Mouse (Mus musculus) forebrain, embryonic 12.5 days (tissue): ENCODE measurements around the gene Ino80. TPM values are rescaled to one million over a fixed set of nuclear protein-coding genes. Genes with fewer than 3 reads are reported as not detected.

Experiments
- ATAC-seq: fragments of 200-750 bp; cut with Nextera tagmentation; 2 replicates; pipeline ENCODE4 v1.8.0; 2017; ENCODE audit warnings: moderate TSS enrichment; ENCODE audit not compliant: low FRiP score
- H3K27ac ChIP-seq: fragments of 300-500 bp; sonication (generic); 2 replicates; pipeline ENCODE4 v1.5.1; 2016; ENCODE audit warnings: mild to moderate bottlenecking
- H3K27me3 ChIP-seq: fragments of 300-500 bp; sonication (generic); 2 replicates; pipeline ENCODE4 v1.6.1; 2016; ENCODE audit warnings: mild to moderate bottlenecking
- H3K36me3 ChIP-seq: fragments of 300-500 bp; sonication (generic); replicated peaks from 2 replicates; pipeline ENCODE4 v1.6.1; 2016; ENCODE audit warnings: mild to moderate bottlenecking
- H3K4me1 ChIP-seq: fragments of 300-500 bp; sonication (generic); 2 replicates; pipeline ENCODE4 v1.6.1; 2016
- H3K4me2 ChIP-seq: fragments of 300-500 bp; sonication (generic); 2 replicates; pipeline ENCODE4 v1.6.1; 2016; ENCODE audit warnings: mild to moderate bottlenecking, moderate library complexity
- H3K4me3 ChIP-seq: fragments of 300-500 bp; sonication (generic); replicated peaks from 2 replicates; pipeline ENCODE4 v1.5.1; 2016; ENCODE audit warnings: mild to moderate bottlenecking
- H3K9ac ChIP-seq: fragments of 300-500 bp; sonication (generic); 2 replicates; pipeline ENCODE4 v1.6.1; 2016; ENCODE audit warnings: mild to moderate bottlenecking
- H3K9me3 ChIP-seq: fragments of 300-500 bp; sonication (generic); 2 replicates; pipeline ENCODE4 v1.6.1; 2016
- WGBS: fragments of 180-500 bp; shearing (Covaris S2); methylation state at CpG from one replicate; pipeline ENCODE4 v1.1.7; 2016; 5-methylcytosine and 5-hydroxymethylcytosine counted together
- polyA plus RNA-seq: library from polyadenylated mRNA; unstranded; fragments of >200 nt; fragmentation: Nextera tagmentation; extraction: Ambion mirVana; gene quantifications from 2 replicates; pipeline ENCODE4 v1.2.1, GENCODE M21; 2016

Gene Ino80
- polyA plus RNA-seq, 1 experiment from 2014 or later: 4.5 TPM

- Histone ChIP-seq H3K27ac (no peak overlapping the region), H3K4me1 (no peaks in the 10 kb centered on the region), H3K9me3 (no peaks in the 10 kb centered on the region), H3K4me3 (no peak overlapping the region), H3K36me3 (no peaks in the 10 kb centered on the region), H3K27me3 (no peaks in the 10 kb centered on the region), H3K4me2 (no peak overlapping the region), H3K9ac (no peak overlapping the region)
- WGBS: 93% methylated on average over 2 of the region's 2 CpGs
- no peak for ATAC-seq
Observed at GRCm38 (mm10) chr2:119496082-119496481, 18.6 kb upstream of the Ino80 start.

- no peak overlapping the region for H3K27ac ChIP-seq
- no peaks in the 10 kb centered on the region for H3K9me3 ChIP-seq
- H3K4me3 ChIP-seq: no peak overlapping the region
- ATAC-seq: no peak
- H3K4me1 ChIP-seq: no peaks in the 10 kb centered on the region
- no peak overlapping the region for H3K9ac ChIP-seq
- H3K36me3 ChIP-seq: no peaks in the 10 kb centered on the region
- H3K27me3 ChIP-seq: no peaks in the 10 kb centered on the region
- H3K4me2 ChIP-seq: no peak overlapping the region
- 61% methylated on average over 5 of the region's 5 CpGs for WGBS
Observed at GRCm38 (mm10) chr2:119491953-119492352, 14.5 kb upstream of the Ino80 start.

GRCm38 (mm10) chr2:119486488-119486887, 9.0 kb upstream of the Ino80 start:
- Histone ChIP-seq H3K27ac (no peak overlapping the region), H3K9ac (no peak overlapping the region), H3K36me3 (no peaks in the 10 kb centered on the region), H3K4me2 (no peak overlapping the region), H3K4me1 (no peaks in the 10 kb centered on the region), H3K27me3 (no peaks in the 10 kb centered on the region), H3K9me3 (no peaks in the 10 kb centered on the region), H3K4me3 (no peak overlapping the region)
- 7% methylated on average over 4 of the region's 4 CpGs for WGBS
- no peak for ATAC-seq

GRCm38 (mm10) chr2:119482307-119482706, 4.8 kb upstream of the Ino80 start:
- WGBS: 97% methylated on average over 1 of the region's 1 CpGs
- H3K9me3 ChIP-seq: no peaks in the 10 kb centered on the region
- H3K36me3 ChIP-seq: no peaks in the 10 kb centered on the region
- peaks cover 7% of the 10 kb centered on the region for H3K4me1 ChIP-seq
- no peak for ATAC-seq
- H3K27ac ChIP-seq: no peak overlapping the region
- H3K4me2 ChIP-seq: no peak overlapping the region
- H3K4me3 ChIP-seq: no peak overlapping the region
- no peaks in the 10 kb centered on the region for H3K27me3 ChIP-seq
- H3K9ac ChIP-seq: no peak overlapping the region

- no peaks in the 10 kb centered on the region for H3K27me3 ChIP-seq
- peaks cover 19% of the 10 kb centered on the region for H3K4me1 ChIP-seq
- H3K4me2 ChIP-seq: peak overlapping the region; percentile 89
- H3K9ac ChIP-seq: peak overlapping the region; percentile 98
- peak overlapping the region; percentile 98 for H3K4me3 ChIP-seq
- no peaks in the 10 kb centered on the region for H3K9me3 ChIP-seq
- H3K36me3 ChIP-seq: no peaks in the 10 kb centered on the region
- ATAC-seq: no peak; the same call in 1 of the 2 replicates
- peak overlapping the region; percentile 98 for H3K27ac ChIP-seq
- 16% methylated on average over 9 of the region's 9 CpGs for WGBS
Observed at GRCm38 (mm10) chr2:119478397-119478749, 886 bp upstream of the Ino80 start.

GRCm38 (mm10) chr2:119476621-119477391, 681 bp downstream of the Ino80 start:
- WGBS: under 1% methylated on average over 34 of the region's 44 CpGs
- Histone ChIP-seq H3K27ac (peak overlapping the region; percentile 98), H3K9ac (peak overlapping the region; percentile 98), H3K4me3 (peak overlapping the region; percentile 98), H3K36me3 (0 out of 2 replicates have a peak, but pooled peaks cover 2% of the 10 kb centered on the region), H3K4me2 (peak overlapping the region; percentile 89), H3K9me3 (no peaks in the 10 kb centered on the region), H3K4me1 (peaks cover 19% of the 10 kb centered on the region), H3K27me3 (no peaks in the 10 kb centered on the region)
- ATAC-seq: peak; percentile 68

- Histone ChIP-seq H3K27ac (no peak overlapping the region), H3K36me3 (0 out of 2 replicates have a peak, but pooled peaks cover 2% of the 10 kb centered on the region), H3K4me2 (peak overlapping the region; percentile 89), H3K9me3 (no peaks in the 10 kb centered on the region), H3K4me3 (peak overlapping the region; percentile 98), H3K4me1 (peaks cover 19% of the 10 kb centered on the region), H3K27me3 (no peaks in the 10 kb centered on the region), H3K9ac (peak overlapping the region; percentile 98)
- 26% methylated on average over 7 of the region's 7 CpGs for whole genome bisulfite sequencing
- ATAC-seq: no peak
Observed at GRCm38 (mm10) chr2:119476166-119476565, 1.3 kb downstream of the Ino80 start.

- Histone ChIP-seq H3K27ac (no peak overlapping the region), H3K4me2 (no peak overlapping the region), H3K4me3 (no peak overlapping the region), H3K27me3 (no peaks in the 10 kb centered on the region), H3K9me3 (no peaks in the 10 kb centered on the region), H3K9ac (no peak overlapping the region), H3K4me1 (no peaks in the 10 kb centered on the region; the same call in 1 of the 2 replicates), H3K36me3 (0 out of 2 replicates have a peak, but pooled peaks cover 5% of the 10 kb centered on the region)
- no peak for ATAC-seq
- 66% methylated on average over 4 of the region's 4 CpGs for WGBS
Observed at GRCm38 (mm10) chr2:119463945-119464344, 13.5 kb downstream of the Ino80 start.

GRCm38 (mm10) chr2:119463114-119463775, 14.2 kb downstream of the Ino80 start:
- Histone ChIP-seq H3K36me3 (peaks cover 6% of the 10 kb centered on the region; the same call in 1 of the 2 replicates), H3K27me3 (no peaks in the 10 kb centered on the region), H3K4me2 (no peak overlapping the region), H3K9ac (no peak overlapping the region), H3K4me1 (no peaks in the 10 kb centered on the region; the same call in 1 of the 2 replicates), H3K4me3 (no peak overlapping the region), H3K9me3 (no peaks in the 10 kb centered on the region), H3K27ac (no peak overlapping the region)
- no peak for ATAC-seq
- WGBS: 93% methylated on average over 5 of the region's 5 CpGs

GRCm38 (mm10) chr2:119461028-119461427, 16.5 kb downstream of the Ino80 start:
- 96% methylated on average over 3 of the region's 3 CpGs for WGBS

GRCm38 (mm10) chr2:119454558-119454957, 22.9 kb downstream of the Ino80 start:
- ATAC-seq: no peak
- Histone ChIP-seq H3K9me3 (no peaks in the 10 kb centered on the region), H3K27me3 (no peaks in the 10 kb centered on the region), H3K36me3 (peaks cover 53% of the 10 kb centered on the region), H3K27ac (no peak overlapping the region), H3K9ac (no peak overlapping the region), H3K4me1 (no peaks in the 10 kb centered on the region), H3K4me3 (no peak overlapping the region), H3K4me2 (no peak overlapping the region)
- 90% methylated on average over 3 of the region's 3 CpGs for WGBS

More at GRCm38 (mm10) chr2:119461028-119461427, 16.5 kb downstream of the Ino80 start:
- H3K27ac ChIP-seq: no peak overlapping the region
- H3K9ac ChIP-seq: no peak overlapping the region
- H3K4me2 ChIP-seq: no peak overlapping the region
- H3K4me1 ChIP-seq: no peaks in the 10 kb centered on the region; the same call in 1 of the 2 replicates
- H3K36me3 ChIP-seq: peaks cover 16% of the 10 kb centered on the region
- no peak overlapping the region for H3K4me3 ChIP-seq
- no peaks in the 10 kb centered on the region for H3K9me3 ChIP-seq
- no peak for ATAC-seq
- H3K27me3 ChIP-seq: no peaks in the 10 kb centered on the region

GRCm38 (mm10) chr2:119436988-119437387, 40.5 kb downstream of the Ino80 start:
- 90% methylated on average over 1 of the region's 1 CpGs for whole genome bisulfite sequencing

More at GRCm38 (mm10) chr2:119436988-119437387, 40.5 kb downstream of the Ino80 start:
- Histone ChIP-seq H3K9me3 (no peaks in the 10 kb centered on the region), H3K27ac (no peak overlapping the region), H3K4me3 (no peak overlapping the region), H3K4me1 (no peaks in the 10 kb centered on the region), H3K4me2 (no peak overlapping the region), H3K27me3 (no peaks in the 10 kb centered on the region), H3K36me3 (peaks cover 35% of the 10 kb centered on the region), H3K9ac (no peak overlapping the region)
- ATAC-seq: no peak
